Mouse (Mus musculus): Measurements from ENCODE around the gene Plcb3.
A peak's percentile ranks its signal among the peaks of the same experiment; 100 is the strongest.

Plcb3 gene

DNA sequence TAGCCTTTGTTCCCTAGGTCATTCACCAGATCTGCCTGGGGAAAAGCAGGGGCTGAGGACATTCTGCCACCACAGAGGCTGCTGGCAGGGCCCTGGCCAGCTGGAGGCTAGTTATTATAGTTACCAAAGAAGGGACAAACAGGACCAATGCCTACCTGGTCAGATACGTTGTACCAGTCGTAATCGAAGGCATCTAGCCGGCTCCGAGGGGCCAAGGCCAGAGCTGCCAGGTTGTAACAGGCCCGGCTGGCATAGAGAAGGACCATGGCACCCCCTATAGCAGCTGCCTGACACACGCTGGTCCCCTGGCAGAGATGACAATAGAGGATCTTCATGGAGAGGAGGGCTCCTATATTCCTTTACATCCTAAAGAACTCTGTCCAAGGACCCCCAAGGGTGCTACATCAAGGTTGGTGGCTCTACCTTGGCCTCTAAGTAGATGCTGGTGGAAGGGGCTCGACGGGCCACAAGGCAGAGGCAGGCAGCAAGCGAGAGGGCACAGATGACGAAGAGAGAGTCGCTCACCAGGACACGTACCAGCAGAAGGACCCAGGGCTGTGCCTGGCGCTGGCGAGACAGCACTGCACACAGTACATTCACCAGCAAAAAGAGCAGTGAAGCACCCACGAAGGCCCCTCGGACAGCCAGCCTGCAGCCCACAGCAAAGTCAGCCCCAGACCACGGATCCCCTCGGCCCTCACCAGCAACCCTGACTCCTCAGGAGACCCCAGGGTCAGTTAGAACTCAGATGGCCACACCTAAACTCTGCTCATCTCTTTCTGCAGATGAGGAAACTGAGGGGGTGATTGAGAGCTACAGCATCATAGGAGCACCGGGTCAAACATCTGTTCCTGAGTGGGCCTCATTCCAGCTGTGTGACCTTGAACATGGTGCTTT is 36.9 kb downstream of the Plcb3 start:
- DNase-seq: no peak

DNA sequence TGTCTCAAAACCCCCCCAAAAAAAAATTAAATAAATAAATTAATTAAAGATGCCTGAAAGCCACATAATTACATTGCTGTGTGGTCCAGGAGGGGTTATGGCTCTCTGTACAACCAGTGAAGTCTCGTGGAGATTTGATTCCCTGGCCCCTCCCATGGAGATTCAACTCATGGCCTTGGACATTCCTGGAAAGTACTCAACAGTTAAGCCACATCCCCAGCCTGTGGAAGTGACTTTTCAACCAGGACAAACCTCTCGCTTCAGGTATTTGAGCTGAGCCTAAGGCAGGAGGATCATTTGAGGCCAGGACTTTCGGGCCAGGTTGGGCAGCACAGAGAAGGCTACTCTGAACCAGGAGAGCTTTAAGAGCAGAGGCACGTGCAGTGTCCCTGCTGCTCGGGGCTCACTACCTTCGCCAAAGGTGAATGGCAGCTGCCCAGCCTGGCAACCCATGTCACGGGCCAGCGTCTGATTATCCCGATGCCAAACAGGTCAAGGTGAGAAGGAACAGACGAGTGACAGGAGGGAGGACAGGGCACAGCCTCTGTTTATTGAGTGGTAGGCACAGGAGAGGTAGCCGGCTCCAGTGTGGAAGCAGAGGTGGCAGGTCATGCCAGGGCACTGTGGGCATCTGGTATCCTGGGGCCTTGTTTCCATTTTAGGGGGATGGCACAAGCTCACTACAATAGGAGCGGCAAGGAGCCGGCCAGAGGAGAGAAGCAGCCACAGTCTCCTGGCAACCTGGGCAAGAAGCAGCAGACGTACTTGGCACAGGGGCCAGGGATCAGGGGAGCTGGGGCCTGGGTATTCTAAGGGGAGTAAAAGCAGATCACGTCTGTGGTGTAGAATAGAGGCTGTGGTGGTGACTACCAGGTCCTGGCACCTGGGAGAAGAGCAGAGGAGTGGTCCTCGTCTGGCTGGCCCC is 38.5 kb downstream of the Plcb3 start:
- DNase-seq: peak in 1 of 2 experiments; percentile 46

DNA sequence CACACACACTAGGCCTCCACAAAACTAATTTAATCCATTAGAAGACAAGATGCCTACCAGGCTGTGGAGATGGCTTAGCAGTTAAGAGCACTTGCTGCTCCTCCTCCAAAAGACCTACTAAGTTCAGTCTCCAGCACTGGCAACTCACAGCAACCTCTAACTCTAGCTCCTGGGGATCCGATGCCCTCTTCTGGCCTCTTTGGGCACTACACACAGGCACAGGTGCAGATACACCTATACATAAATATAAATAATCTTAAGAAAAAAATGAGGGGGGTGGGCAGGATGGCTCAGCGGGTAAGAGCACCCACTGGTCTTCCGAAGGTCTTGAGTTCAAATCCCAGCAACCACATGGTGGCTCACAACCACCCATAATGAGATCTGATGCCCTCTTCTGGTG is 40.0 kb downstream of the Plcb3 start:
- peak; percentile 40 to 57 for DNase-seq

GRCm38 (mm10) chr19:6934195-6934977 is 41.9 kb downstream of the Plcb3 start, which contains the start of gene Kcnk4:
Gene Kcnk4, minus strand, starts transcription at chr19:6934515.
- DNase-seq: peak in 1 of 2 experiments; percentile 40

DNA sequence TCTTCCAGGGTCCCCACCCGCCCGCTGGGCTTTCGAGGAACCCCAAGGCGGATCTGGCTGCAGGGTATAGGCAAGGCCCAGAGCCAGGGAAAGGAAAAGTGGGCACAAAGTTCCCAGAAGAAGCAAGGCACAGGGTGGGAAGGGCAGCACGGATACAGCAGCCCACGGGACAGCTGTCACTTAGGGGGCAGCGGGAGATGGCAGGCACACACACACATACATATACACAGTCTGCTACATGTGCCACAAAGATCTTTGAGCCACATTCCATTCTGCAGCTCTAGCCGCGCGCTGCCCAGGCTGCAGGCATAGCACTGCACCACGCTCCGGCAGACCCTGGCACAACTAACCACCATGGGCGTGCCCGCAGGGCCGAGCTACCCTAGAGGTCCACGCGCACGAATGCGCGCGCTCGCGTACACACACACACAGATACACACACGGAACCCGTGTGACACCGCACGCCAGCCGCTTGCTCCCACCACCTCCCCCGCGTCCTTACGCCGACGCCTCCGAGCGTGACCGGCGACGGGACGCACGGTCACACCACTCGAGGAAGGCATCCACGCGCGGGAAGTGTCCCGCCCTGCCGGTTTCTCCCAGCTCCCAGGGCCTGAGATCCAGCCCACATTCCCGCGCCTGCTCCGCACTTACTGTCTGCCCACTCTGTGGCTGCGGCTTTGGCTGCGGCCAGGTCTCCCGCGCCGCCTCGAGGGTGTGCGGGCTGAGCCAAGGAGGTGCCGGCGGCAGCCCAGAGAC is 42.7 kb downstream of the Plcb3 start:
- peak; percentile 39 to 67 for DNase-seq

- no peak for DNase-seq
These were observed 43.2 kb downstream of the Plcb3 start for GRCm38 (mm10) chr19:6933102-6933435.

DNA sequence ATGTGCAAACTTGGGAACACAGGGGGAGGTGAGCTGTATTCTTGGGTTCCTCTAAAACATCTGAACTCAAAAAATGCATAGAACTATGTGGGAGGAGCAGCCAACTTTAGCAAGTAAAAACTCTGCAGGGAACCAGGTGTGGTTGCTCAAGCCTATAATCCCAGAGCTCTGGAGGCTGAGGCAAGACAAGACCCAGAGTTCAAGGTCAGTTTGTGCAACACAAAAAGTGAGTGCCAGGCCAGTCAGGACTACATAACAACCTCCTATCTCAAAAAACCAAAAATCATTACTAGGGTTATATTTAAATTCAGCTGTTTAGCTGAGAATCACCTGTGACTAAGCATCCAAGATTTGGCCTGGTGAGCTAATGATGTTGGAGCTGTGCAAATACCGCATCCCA is 44.3 kb downstream of the Plcb3 start:
- no peak for DNase-seq

GRCm38 (mm10) chr19:6931002-6931401 is 45.3 kb downstream of the Plcb3 start:
- no peak for DNase-seq

GRCm38 (mm10) chr19:6928080-6928479 is 48.2 kb downstream of the Plcb3 start:
- no peak for DNase-seq

GRCm38 (mm10) chr19:6926559-6927255 is 49.6 kb downstream of the Plcb3 start:
- peak; percentile 67 to 87 for DNase-seq

- peak in 1 of 2 experiments; percentile 64 for DNase-seq
These were observed 50.5 kb downstream of the Plcb3 start for GRCm38 (mm10) chr19:6925611-6926329.

GRCm38 (mm10) chr19:6925307-6925573 is 51.0 kb downstream of the Plcb3 start, which contains the start of gene Catsperz:
Gene Catsperz, minus strand, starts transcription at chr19:6925380.
- peak in 1 of 2 experiments; percentile 49 for DNase-seq

- peak; percentile 90 to 96 for DNase-seq
These were observed 51.6 kb downstream of the Plcb3 start for GRCm38 (mm10) chr19:6924461-6925306.

- DNase-seq: no peak
These were observed 53.2 kb downstream of the Plcb3 start for GRCm38 (mm10) chr19:6922901-6923735.

- peak; percentile 100 for DNase-seq
These were observed 54.4 kb downstream of the Plcb3 start, which contains the start of gene Esrra for GRCm38 (mm10) chr19:6921647-6922567. Gene Esrra, minus strand, starts transcription at chr19:6921813.

GRCm38 (mm10) chr19:6920741-6921636 is 55.3 kb downstream of the Plcb3 start:
- DNase-seq: peak; percentile 63 to 81

Data from kidney, postnatal 25 days (tissue).